Mouse (Mus musculus) testis, postnatal 10 days (tissue): ENCODE measurements around the gene 4930467E23Rik.
"Not testable (repeated sequence)": the region's sequence is repeated elsewhere in the genome, so short reads cannot be mapped to it uniquely, and the experiment has no call there.

Source experiments
- DNase-seq: peaks from one replicate; pipeline ENCODE4 v3.0.0; 2021; ENCODE audit warnings: low spot score

The 4930467E23Rik gene

GRCm38 (mm10) chr8:19729276-19729675, at the start of gene 4930467E23Rik:
4930467E23Rik (plus strand) TSS chr8:19729576.
- DNase-seq, result not testable (repeated sequence)

GRCm38 (mm10) chr8:19682311-19682710, 47.1 kb upstream of the 4930467E23Rik start:
- DNase-seq, result not testable (repeated sequence)

GRCm38 (mm10) chr8:19685476-19685875, 43.9 kb upstream of the 4930467E23Rik start:
- DNase-seq, result peak; percentile 45

- not testable (repeated sequence) for DNase-seq
These were observed 40.4 kb upstream of the 4930467E23Rik start for GRCm38 (mm10) chr8:19688802-19689525.

GRCm38 (mm10) chr8:19689745-19690144, 39.6 kb upstream of the 4930467E23Rik start:
- DNase-seq, result not testable (repeated sequence)

GRCm38 (mm10) chr8:19691421-19691820, 38.0 kb upstream of the 4930467E23Rik start:
- not testable (repeated sequence) for DNase-seq

GRCm38 (mm10) chr8:19697497-19698077, 31.8 kb upstream of the 4930467E23Rik start:
- DNase-seq, result peak; percentile 68

GRCm38 (mm10) chr8:19698123-19698522, 31.3 kb upstream of the 4930467E23Rik start:
- not testable (repeated sequence) for DNase-seq

- peak; percentile 85 for DNase-seq
These were observed 30.7 kb upstream of the 4930467E23Rik start for GRCm38 (mm10) chr8:19698722-19699121.

- not testable (repeated sequence) for DNase-seq
These were observed 28.1 kb upstream of the 4930467E23Rik start for GRCm38 (mm10) chr8:19701326-19701725.

GRCm38 (mm10) chr8:19702276-19702675, 27.1 kb upstream of the 4930467E23Rik start:
- DNase-seq, result not testable (repeated sequence)

- DNase-seq, result peak; percentile 93
These were observed 26.2 kb upstream of the 4930467E23Rik start for GRCm38 (mm10) chr8:19702972-19703709.

- DNase-seq, result not testable (repeated sequence)
These were observed 25.5 kb upstream of the 4930467E23Rik start for GRCm38 (mm10) chr8:19703906-19704305.

- peak; percentile 65 for DNase-seq
These were observed 24.7 kb upstream of the 4930467E23Rik start for GRCm38 (mm10) chr8:19704441-19705215.

- DNase-seq, result not testable (repeated sequence)
These were observed 24.2 kb upstream of the 4930467E23Rik start for GRCm38 (mm10) chr8:19705216-19705600.

GRCm38 (mm10) chr8:19706101-19706725, 23.2 kb upstream of the 4930467E23Rik start:
- DNase-seq, result not testable (repeated sequence)

GRCm38 (mm10) chr8:19706918-19707760, 22.2 kb upstream of the 4930467E23Rik start:
- DNase-seq, result peak; percentile 90

GRCm38 (mm10) chr8:19707761-19708443, 21.5 kb upstream of the 4930467E23Rik start:
- DNase-seq, result not testable (repeated sequence)

- DNase-seq, result not testable (repeated sequence)
These were observed 20.4 kb upstream of the 4930467E23Rik start for GRCm38 (mm10) chr8:19708976-19709375.

- DNase-seq, result peak; percentile 76
These were observed 19.9 kb upstream of the 4930467E23Rik start for GRCm38 (mm10) chr8:19709488-19709887.
